ENCODE assay signal across 8 mouse cellular contexts in the genomic region with DNA sequence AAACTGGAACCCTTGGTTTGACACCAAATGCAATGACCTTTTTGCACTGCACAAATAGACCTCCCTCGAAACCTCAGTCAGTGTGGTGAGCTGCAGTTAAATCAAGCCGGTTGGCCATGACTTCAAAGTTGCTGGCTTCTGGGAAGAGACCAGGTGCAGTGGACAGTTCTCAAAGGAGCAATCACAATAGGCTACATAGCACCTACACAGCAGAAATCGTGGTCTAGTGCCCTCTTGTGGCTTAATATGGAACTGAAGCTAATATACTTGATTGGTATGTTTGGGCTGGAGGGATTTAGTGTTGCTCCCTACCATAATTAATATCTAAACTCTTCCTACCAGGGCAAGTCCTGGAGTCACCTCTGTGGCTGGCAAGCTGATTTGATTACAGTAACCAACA.
DNase-seq lines count a peak whose midpoint lies in the region; ATAC-seq and TF ChIP-seq lines count a peak whose summit lies in the region.

No protein-coding gene starts in this region.

- H3K4me2 ChIP-seq in hindbrain, embryonic 11.5 days (replicated peaks; ENCODE audit: low read depth, low read length), result no peak overlapping the region
- no peak overlapping the region for H3K4me2 ChIP-seq in hindbrain, embryonic 16.5 days (ENCODE audit: low read length)
- no peak overlapping the region for H3K4me2 ChIP-seq in midbrain, embryonic 13.5 days (replicated peaks)

- ATAC-seq in hindbrain, embryonic 11.5 days (ENCODE audit: low FRiP score), result no peak
- no peak for ATAC-seq in hindbrain, embryonic 16.5 days
- 0 out of 2 replicates have a peak, but pooled peaks have one; percentile 59 for ATAC-seq in erythroblast, adult 5-6 weeks (replicated peaks; ENCODE audit: low FRiP score, poor library complexity, severe bottlenecking)
- ATAC-seq in midbrain, embryonic 13.5 days, result no peak

- H3K27ac ChIP-seq in hindbrain, embryonic 11.5 days (ENCODE audit: low read depth, low read length), result no peak overlapping the region
- no peak overlapping the region for H3K27ac ChIP-seq in hindbrain, embryonic 16.5 days (ENCODE audit: low read depth, low read length)
- H3K27ac ChIP-seq in ES-E14 (ENCODE audit: insufficient read depth, low read depth, low read length, poor library complexity, severe bottlenecking), result no peak overlapping the region
- H3K27ac ChIP-seq in midbrain, embryonic 13.5 days, result no peak overlapping the region

- no peaks in the 10 kb centered on the region for H3K36me3 ChIP-seq in hindbrain, embryonic 11.5 days (ENCODE audit: control insufficient read depth, insufficient read depth, low read length)
- no peaks in the 10 kb centered on the region for H3K36me3 ChIP-seq in hindbrain, embryonic 16.5 days (ENCODE audit: control insufficient read depth, insufficient read depth, low read length)
- no peaks in the 10 kb centered on the region for H3K36me3 ChIP-seq in ES-E14 (ENCODE audit: control insufficient read depth, insufficient read depth, low read length, poor library complexity, severe bottlenecking)
- no peaks in the 10 kb centered on the region for H3K36me3 ChIP-seq in midbrain, embryonic 13.5 days

- 52% methylated on average over 3 of the region's 3 CpGs for WGBS in hindbrain, embryonic 11.5 days
- 45% methylated on average over 3 of the region's 3 CpGs for WGBS in hindbrain, embryonic 16.5 days
- 54% methylated on average over 3 of the region's 3 CpGs for WGBS in midbrain, embryonic 13.5 days

- in situ Hi-C loops in ES-E14 (cut with MboI; ENCODE audit: low sequenced_read_pairs in 2 of 2, unreplicated experiment in 2 of 2), result no loop called here

- H3K9me3 ChIP-seq in hindbrain, embryonic 11.5 days (ENCODE audit: control insufficient read depth, low read length), result no peaks in the 10 kb centered on the region
- H3K9me3 ChIP-seq in hindbrain, embryonic 16.5 days (ENCODE audit: control insufficient read depth, low read length), result no peaks in the 10 kb centered on the region
- H3K9me3 ChIP-seq in ES-E14 (ENCODE audit: control insufficient read depth, insufficient read depth, low read depth, low read length), result no peaks in the 10 kb centered on the region
- H3K9me3 ChIP-seq in midbrain, embryonic 13.5 days, result no peaks in the 10 kb centered on the region

- DNase-seq in hindbrain, embryonic 11.5 days (ENCODE audit: low spot score), result peak; percentile 58
- DNase-seq in 416B (ENCODE audit: low read depth) (peak; percentile 47), ES-E14 (ENCODE audit: low read depth, low spot score) (peak; percentile 50)
- DNase-seq in ovary, postnatal 10 days (ENCODE audit: low spot score), result no peak
- no peak for DNase-seq in layer of hippocampus, postnatal 25 days (ENCODE audit: extremely low spot score in 1 of 2, low spot score in 1 of 2)

- H3K27me3 ChIP-seq in hindbrain, embryonic 11.5 days (ENCODE audit: control insufficient read depth, insufficient read depth, low read length), result no peaks in the 10 kb centered on the region
- H3K27me3 ChIP-seq in hindbrain, embryonic 16.5 days (replicated peaks; ENCODE audit: control insufficient read depth, insufficient read depth, low read length), result no peaks in the 10 kb centered on the region
- H3K27me3 ChIP-seq in midbrain, embryonic 13.5 days, result peaks cover 8% of the 10 kb centered on the region; the same call in 1 of the 2 replicates

- H3K4me1 ChIP-seq in hindbrain, embryonic 11.5 days (replicated peaks; ENCODE audit: control insufficient read depth, insufficient read depth, low read length), result no peaks in the 10 kb centered on the region
- peaks cover 14% of the 10 kb centered on the region for H3K4me1 ChIP-seq in hindbrain, embryonic 16.5 days (ENCODE audit: control insufficient read depth, insufficient read depth, low read depth, low read length)
- no peaks in the 10 kb centered on the region for H3K4me1 ChIP-seq in ES-E14 (ENCODE audit: control insufficient read depth in 2 of 2, insufficient read depth in 2 of 2, low read length in 2 of 2, poor library complexity in 1 of 2)
- peaks cover 16% of the 10 kb centered on the region for H3K4me1 ChIP-seq in midbrain, embryonic 13.5 days (replicated peaks)

- H3K4me3 ChIP-seq in hindbrain, embryonic 11.5 days (ENCODE audit: low read depth, low read length), result no peak overlapping the region
- H3K4me3 ChIP-seq in hindbrain, embryonic 16.5 days (ENCODE audit: low read length), result no peak overlapping the region
- H3K4me3 ChIP-seq in ES-E14 (ENCODE audit: insufficient read depth in 1 of 2, low read depth in 1 of 2, low read length in 2 of 2, poor library complexity in 1 of 2, severe bottlenecking in 1 of 2), result no peak overlapping the region
- H3K4me3 ChIP-seq in midbrain, embryonic 13.5 days (replicated peaks), result no peak overlapping the region

- H3K9ac ChIP-seq in hindbrain, embryonic 11.5 days (ENCODE audit: low read depth, low read length), result no peak overlapping the region
- no peak overlapping the region for H3K9ac ChIP-seq in hindbrain, embryonic 16.5 days (ENCODE audit: low read depth, low read length)
- no peak overlapping the region for H3K9ac ChIP-seq in ES-E14 (ENCODE audit: insufficient read depth, low read depth, low read length, poor library complexity, severe bottlenecking)
- H3K9ac ChIP-seq in midbrain, embryonic 13.5 days (replicated peaks), result no peak overlapping the region

TF ChIP-seq in ES-E14, 5 proteins besides CTCF, POLR2A, EP300 and RAD21:
- TF ChIP-seq ZC3H11A (IDR thresholded peaks at IDR 0.05; ENCODE audit: borderline replicate concordance, low read depth, low read length), result peak; percentile 27; the same call in 1 of the 2 replicates
- TF ChIP-seq ZNF384 (IDR thresholded peaks at IDR 0.05; ENCODE audit: low read depth, low read length), result no peak
- TF ChIP-seq MAFK (IDR thresholded peaks at IDR 0.05; ENCODE audit: insufficient read depth, low read depth, low read length), result 0 out of 2 replicates have a peak, but pooled peaks have one; percentile 10
- no peak for TF ChIP-seq HCFC1 (IDR thresholded peaks at IDR 0.05; ENCODE audit: borderline replicate concordance, insufficient read depth, low read length)
- TF ChIP-seq CHD2 (IDR thresholded peaks at IDR 0.05; ENCODE audit: low read depth, low read length), result no peak

Comparison
In these comparisons a context has a peak if more than half of its experiments do, and no peak if none do; other contexts are left out.
1. DNase-seq: peak in hindbrain, embryonic 11.5 days (single experiment), 416B (single experiment) and ES-E14 (single experiment); none in ovary, postnatal 10 days (single experiment) and layer of hippocampus, postnatal 25 days (0 of 2).